8 mouse cellular contexts compared by ENCODE assay signal in the genomic region with DNA sequence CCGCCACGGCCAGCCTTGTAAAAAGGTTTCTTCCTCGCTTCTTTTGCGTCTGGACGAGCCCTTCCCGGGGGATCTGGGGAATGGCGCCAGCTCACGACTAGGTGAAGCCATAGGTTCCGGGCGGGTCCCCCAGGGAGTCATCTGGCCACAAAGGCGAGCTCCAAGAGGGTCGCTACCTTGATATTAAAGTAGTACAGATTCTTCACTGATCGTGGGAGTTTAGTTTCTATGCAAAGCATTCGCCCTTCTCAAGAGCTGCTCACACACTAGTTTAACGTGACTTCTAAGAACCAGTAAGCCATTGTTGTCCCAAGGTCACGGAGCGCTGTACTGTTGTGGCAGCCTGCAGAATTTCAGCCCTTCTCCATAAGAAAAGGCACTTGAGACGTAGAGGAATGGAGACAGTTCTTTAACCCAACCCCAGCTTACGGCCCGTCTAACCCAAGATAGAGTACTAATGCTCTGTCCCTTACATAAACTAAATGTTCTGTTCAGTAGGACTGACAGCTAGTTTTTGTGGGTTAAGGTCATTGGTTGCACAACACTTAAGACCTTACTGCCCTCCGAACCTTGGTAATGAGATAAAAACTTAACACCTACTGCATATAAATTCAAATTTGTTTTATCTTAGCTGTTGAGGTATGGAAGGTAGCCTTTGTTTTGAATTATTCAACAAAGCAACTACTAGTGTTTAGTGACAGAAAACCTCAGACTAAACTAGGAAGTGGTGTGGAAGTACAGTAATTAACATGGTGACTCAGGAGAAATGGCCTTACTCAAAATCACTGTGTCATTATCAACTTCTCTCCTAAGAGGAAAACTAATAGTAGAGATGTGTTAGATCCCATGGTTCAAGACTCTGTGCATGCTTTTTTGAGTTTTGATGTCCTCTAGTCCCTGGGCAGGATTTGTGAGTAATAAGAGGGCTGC. TPM values are rescaled to one million over a fixed set of nuclear protein-coding genes. Genes with fewer than 3 reads are reported as not detected.
DNase-seq lines count a peak whose midpoint lies in the region; ATAC-seq and TF ChIP-seq lines count a peak whose summit lies in the region.

No protein-coding gene starts in this region.

- DNase-seq in kidney, adult 8-10 months, result no peak
- DNase-seq in Muller cell, postnatal 12 days (ENCODE audit: inconsistent ontology term), result peak; percentile 30
- DNase-seq in embryonic facial prominence, embryonic 14.5 days (ENCODE audit: low spot score), result no peak
- DNase-seq in urinary bladder, postnatal 4 days (ENCODE audit: low spot score in 2 of 2), result no peak
- DNase-seq in frontal cortex, postnatal 36 days (ENCODE audit: low spot score in 2 of 2), result no peak

- peak overlapping the region; percentile 71 for H3K4me3 ChIP-seq in kidney, embryonic 15.5 days (replicated peaks)
- H3K4me3 ChIP-seq in embryonic facial prominence, embryonic 14.5 days (ENCODE audit: low read depth, low read length), result peak overlapping the region; percentile 68
- H3K4me3 ChIP-seq in intestine, postnatal 0 days (ENCODE audit: low read depth, low read length), result peak overlapping the region; percentile 74
- H3K4me3 ChIP-seq in neural tube, embryonic 13.5 days, result peak overlapping the region; percentile 73

- TF ChIP-seq CTCF in intestine, postnatal 0 days (IDR thresholded peaks at IDR 0.05; ENCODE audit: low read depth), result peak; percentile 34; the same call in 1 of the 2 replicates

- peak overlapping the region; percentile 86 for H3K9ac ChIP-seq in kidney, embryonic 15.5 days
- peak overlapping the region; percentile 91 for H3K9ac ChIP-seq in embryonic facial prominence, embryonic 14.5 days (ENCODE audit: low read depth, low read length)
- peak overlapping the region; percentile 87 for H3K9ac ChIP-seq in intestine, postnatal 0 days (ENCODE audit: low read depth, low read length)
- peak overlapping the region; percentile 88 for H3K9ac ChIP-seq in neural tube, embryonic 13.5 days

- peaks cover 18% of the 10 kb centered on the region for H3K4me1 ChIP-seq in kidney, embryonic 15.5 days
- H3K4me1 ChIP-seq in embryonic facial prominence, embryonic 14.5 days (ENCODE audit: control insufficient read depth, insufficient read depth, low read length), result peaks cover 11% of the 10 kb centered on the region
- no peaks in the 10 kb centered on the region for H3K4me1 ChIP-seq in intestine, postnatal 0 days (replicated peaks; ENCODE audit: control insufficient read depth, insufficient read depth, low read length)
- peaks cover 19% of the 10 kb centered on the region for H3K4me1 ChIP-seq in neural tube, embryonic 13.5 days (replicated peaks)

- H3K27ac ChIP-seq in kidney, embryonic 15.5 days, result peak overlapping the region; percentile 99
- peak overlapping the region; percentile 95 for H3K27ac ChIP-seq in embryonic facial prominence, embryonic 14.5 days (replicated peaks; ENCODE audit: low read depth, low read length)
- H3K27ac ChIP-seq in intestine, postnatal 0 days (ENCODE audit: low read depth, low read length), result peak overlapping the region; percentile 98
- H3K27ac ChIP-seq in neural tube, embryonic 13.5 days (replicated peaks), result peak overlapping the region; percentile 95

- no peaks in the 10 kb centered on the region for H3K9me3 ChIP-seq in kidney, embryonic 15.5 days (replicated peaks)
- no peaks in the 10 kb centered on the region for H3K9me3 ChIP-seq in embryonic facial prominence, embryonic 14.5 days (ENCODE audit: control insufficient read depth, low read length)
- H3K9me3 ChIP-seq in intestine, postnatal 0 days (ENCODE audit: control insufficient read depth), result no peaks in the 10 kb centered on the region
- no peaks in the 10 kb centered on the region for H3K9me3 ChIP-seq in neural tube, embryonic 13.5 days

- peak; percentile 62 for ATAC-seq in kidney, embryonic 15.5 days (replicated peaks; ENCODE audit: low FRiP score)
- peak; percentile 21 for ATAC-seq in embryonic facial prominence, embryonic 14.5 days (ENCODE audit: low read depth)
- ATAC-seq in intestine, postnatal 0 days, result peak; percentile 37
- peak; percentile 24 for ATAC-seq in neural tube, embryonic 13.5 days (ENCODE audit: low read depth)

- H3K27me3 ChIP-seq in kidney, embryonic 15.5 days, result no peaks in the 10 kb centered on the region
- no peaks in the 10 kb centered on the region for H3K27me3 ChIP-seq in embryonic facial prominence, embryonic 14.5 days (replicated peaks; ENCODE audit: control insufficient read depth, insufficient read depth, low read length)
- H3K27me3 ChIP-seq in intestine, postnatal 0 days (replicated peaks; ENCODE audit: control insufficient read depth, insufficient read depth, low read length), result no peaks in the 10 kb centered on the region
- no peaks in the 10 kb centered on the region for H3K27me3 ChIP-seq in neural tube, embryonic 13.5 days

- H3K4me2 ChIP-seq in kidney, embryonic 15.5 days, result peak overlapping the region; percentile 69
- H3K4me2 ChIP-seq in embryonic facial prominence, embryonic 14.5 days (ENCODE audit: low read depth, low read length), result peak overlapping the region; percentile 64
- peak overlapping the region; percentile 60 for H3K4me2 ChIP-seq in intestine, postnatal 0 days (replicated peaks; ENCODE audit: low read depth)
- peak overlapping the region; percentile 85 for H3K4me2 ChIP-seq in neural tube, embryonic 13.5 days

- 3% methylated on average over 21 of the region's 21 CpGs for WGBS in kidney, embryonic 15.5 days
- WGBS in embryonic facial prominence, embryonic 14.5 days, result 3% methylated on average over 21 of the region's 21 CpGs
- 1% methylated on average over 21 of the region's 21 CpGs for WGBS in intestine, postnatal 0 days
- WGBS in neural tube, embryonic 13.5 days, result 3% methylated on average over 21 of the region's 21 CpGs

- peaks cover 8% of the 10 kb centered on the region for H3K36me3 ChIP-seq in kidney, embryonic 15.5 days
- H3K36me3 ChIP-seq in embryonic facial prominence, embryonic 14.5 days (ENCODE audit: control insufficient read depth, insufficient read depth, low read length), result peaks cover 9% of the 10 kb centered on the region; the same call in 1 of the 2 replicates
- no peaks in the 10 kb centered on the region for H3K36me3 ChIP-seq in intestine, postnatal 0 days (ENCODE audit: control insufficient read depth, insufficient read depth)
- 0 out of 2 replicates have a peak, but pooled peaks cover 3% of the 10 kb centered on the region for H3K36me3 ChIP-seq in neural tube, embryonic 13.5 days

RNA-seq across cellular contexts. Expression of a gene that starts 0.7 kb away (rescaled TPM):
- polyA plus RNA-seq in kidney, embryonic 15.5 days (2015; fragmentation: Nextera tagmentation; extraction: Ambion mirVana), result 38.5 and 41.2 TPM in 2 replicates
- polyA plus RNA-seq in embryonic facial prominence, embryonic 14.5 days (2014; fragmentation: Nextera tagmentation; extraction: Ambion mirVana), result 28.4 and 29.6 TPM in 2 replicates
- polyA plus RNA-seq in intestine, postnatal 0 days (2015; fragmentation: Nextera tagmentation; extraction: Ambion mirVana), result 48.8 and 49.5 TPM in 2 replicates
- polyA plus RNA-seq in neural tube, embryonic 13.5 days (2015; fragmentation: Nextera tagmentation; extraction: Ambion mirVana), result 29.0 and 29.6 TPM in 2 replicates

RNA-seq across cellular contexts. Expression of a gene that starts 0.8 kb away (rescaled TPM):
- polyA plus RNA-seq in kidney, embryonic 15.5 days (2015; fragmentation: Nextera tagmentation; extraction: Ambion mirVana), result 0.46 and 0.78 TPM in 2 replicates
- polyA plus RNA-seq in embryonic facial prominence, embryonic 14.5 days (2014; fragmentation: Nextera tagmentation; extraction: Ambion mirVana), result 0.58 and 0.95 TPM in 2 replicates
- 0.08 TPM in 2 replicates for polyA plus RNA-seq in intestine, postnatal 0 days (2015; fragmentation: Nextera tagmentation; extraction: Ambion mirVana)
- polyA plus RNA-seq in neural tube, embryonic 13.5 days (2015; fragmentation: Nextera tagmentation; extraction: Ambion mirVana), result 0.60 and 0.87 TPM in 2 replicates

RNA-seq across cellular contexts. Expression of a gene that starts 38.4 kb away (rescaled TPM):
- 73.8 and 76.3 TPM in 2 replicates for polyA plus RNA-seq in kidney, embryonic 15.5 days (2015; fragmentation: Nextera tagmentation; extraction: Ambion mirVana)
- polyA plus RNA-seq in embryonic facial prominence, embryonic 14.5 days (2014; fragmentation: Nextera tagmentation; extraction: Ambion mirVana), result 70.4 and 71.3 TPM in 2 replicates
- polyA plus RNA-seq in intestine, postnatal 0 days (2015; fragmentation: Nextera tagmentation; extraction: Ambion mirVana), result 62.0 and 64.2 TPM in 2 replicates
- polyA plus RNA-seq in neural tube, embryonic 13.5 days (2015; fragmentation: Nextera tagmentation; extraction: Ambion mirVana), result 81.3 and 92.1 TPM in 2 replicates
